Mouse (Mus musculus): ENCODE results near the gene Olfr1226. TPM values are rescaled to one million over a fixed set of nuclear protein-coding genes. Genes with fewer than 3 reads are reported as not detected.

The Olfr1226 gene
- not detected for polyA plus RNA-seq (2017; shearing (Covaris generic))

DNA sequence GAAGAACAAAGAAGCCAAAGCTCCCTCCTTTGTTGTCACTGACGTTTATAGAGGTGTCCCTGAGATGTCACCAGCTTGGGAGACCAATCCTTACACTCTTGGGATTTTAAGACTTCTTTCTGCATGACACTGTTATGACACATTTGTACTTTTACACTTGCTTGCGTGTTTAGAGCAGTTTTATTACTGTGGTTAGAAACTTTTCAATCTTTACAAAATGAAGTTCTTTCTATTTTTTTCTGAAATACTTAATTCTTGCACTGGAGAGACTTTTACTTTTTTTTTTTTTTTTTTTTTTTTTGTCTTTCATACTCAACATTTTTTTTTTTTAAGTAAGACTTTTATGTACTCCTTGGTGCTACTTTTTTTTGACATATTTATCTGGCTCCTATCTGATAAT is at the start of gene Olfr1226:
Olfr1226 (minus strand) TSS at position 101 of the 400 bp plus-strand sequence.

DNA sequence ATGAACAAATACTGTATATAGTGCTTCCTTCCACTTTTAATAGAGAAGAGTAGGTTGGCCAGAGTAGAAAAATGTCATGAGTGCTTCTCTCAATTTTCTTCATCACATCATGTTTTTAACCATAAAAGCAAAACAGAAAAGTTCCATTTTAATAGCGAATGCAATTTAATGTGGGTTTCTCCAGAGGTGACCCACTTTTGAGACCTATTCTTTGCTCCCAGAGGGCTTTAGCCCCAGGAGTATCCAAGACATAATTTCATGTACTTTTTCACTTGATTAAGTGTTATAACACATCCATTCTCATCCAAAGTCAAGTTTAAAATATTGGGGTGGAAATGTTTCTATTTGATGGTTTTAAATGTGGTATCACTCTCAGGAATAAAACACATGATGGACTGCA is 25.3 kb downstream of the Olfr1226 start, which contains the start of gene Olfr1225:
Olfr1225 (minus strand) TSS at position 101 of the 400 bp plus-strand sequence.

DNA sequence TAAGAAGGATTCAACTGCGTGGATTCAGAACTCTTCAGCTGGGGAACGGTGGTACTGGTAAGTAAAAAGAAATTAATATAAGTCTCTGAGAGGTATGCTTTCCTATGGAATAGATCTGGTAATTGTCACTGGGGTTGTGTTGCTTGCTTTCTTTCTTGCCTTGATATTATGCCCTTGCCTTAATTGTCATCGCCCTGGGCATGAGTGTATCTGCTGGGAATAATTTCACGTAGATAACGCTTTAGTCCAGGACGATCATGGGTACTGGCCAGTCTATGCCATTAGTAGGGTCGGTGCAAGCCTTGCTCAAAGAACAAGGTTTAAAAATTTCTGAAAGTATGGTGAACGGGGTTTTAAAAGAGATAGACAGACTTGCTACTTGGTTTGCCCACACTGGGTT is 35.9 kb downstream of the Olfr1226 start, which contains the start of gene Olfr1224-ps1:
Olfr1224-ps1 (minus strand) TSS at position 101 of the 400 bp plus-strand sequence.

DNA sequence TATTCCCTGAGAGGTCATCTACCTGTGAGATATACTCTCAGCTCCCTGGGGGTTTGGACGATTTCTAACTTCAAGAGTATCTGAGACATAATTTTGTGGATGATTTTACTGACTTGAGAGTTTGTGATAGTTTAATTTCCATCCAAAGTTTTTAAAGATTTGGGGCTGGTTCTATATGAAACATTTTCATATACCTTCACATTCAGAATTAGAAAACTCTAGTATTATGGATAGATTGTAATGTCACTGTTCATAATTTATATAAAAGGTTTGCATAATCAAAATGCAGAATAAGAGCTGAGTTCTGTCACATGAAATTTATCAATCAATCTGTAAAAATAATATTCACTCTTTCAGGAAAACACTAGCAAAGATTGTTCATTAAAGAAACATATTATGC is 48.4 kb downstream of the Olfr1226 start, which contains the start of gene Olfr1223:
Olfr1223 (minus strand) TSS at position 101 of the 400 bp plus-strand sequence.

Other genes with a start within 250 kb of the Olfr1226 start
- not detected for gene Olfr1212, start 246.1 kb downstream of the Olfr1226 start, polyA plus RNA-seq (2017; shearing (Covaris generic))
- gene Gm13762, start 219.8 kb downstream of the Olfr1226 start, polyA plus RNA-seq (2017; shearing (Covaris generic)), result not detected
- not detected for gene Olfr1214, start 207.4 kb downstream of the Olfr1226 start, polyA plus RNA-seq (2017; shearing (Covaris generic))
- 0.19 TPM for gene Olfr1215, start 193.1 kb downstream of the Olfr1226 start, polyA plus RNA-seq (2017; shearing (Covaris generic))
- not detected for gene Olfr1216, start 181.7 kb downstream of the Olfr1226 start, polyA plus RNA-seq (2017; shearing (Covaris generic))
- not detected for gene Olfr1217, start 168.0 kb downstream of the Olfr1226 start, polyA plus RNA-seq (2017; shearing (Covaris generic))
- not detected for gene Olfr1218, start 138.9 kb downstream of the Olfr1226 start, polyA plus RNA-seq (2017; shearing (Covaris generic))
- gene Olfr1219, start 116.5 kb downstream of the Olfr1226 start, polyA plus RNA-seq (2017; shearing (Covaris generic)), result not detected
- 0.09 TPM for gene Olfr1220, start 93.2 kb downstream of the Olfr1226 start, polyA plus RNA-seq (2017; shearing (Covaris generic))
- gene Olfr1221, start 82.8 kb downstream of the Olfr1226 start, polyA plus RNA-seq (2017; shearing (Covaris generic)), result not detected
- not detected for gene Olfr1222, start 67.0 kb downstream of the Olfr1226 start, polyA plus RNA-seq (2017; shearing (Covaris generic))
- not detected for gene Olfr1223, start 48.5 kb downstream of the Olfr1226 start, polyA plus RNA-seq (2017; shearing (Covaris generic))
- gene Olfr1224-ps1, start 36.0 kb downstream of the Olfr1226 start, polyA plus RNA-seq (2017; shearing (Covaris generic)), result not detected
- not detected for gene Olfr1225, start 25.4 kb downstream of the Olfr1226 start, polyA plus RNA-seq (2017; shearing (Covaris generic))
- not detected for gene Olfr1228, start 54.0 kb upstream of the Olfr1226 start, polyA plus RNA-seq (2017; shearing (Covaris generic))
- 0.11 TPM for gene Olfr1229, start 88.0 kb upstream of the Olfr1226 start, polyA plus RNA-seq (2017; shearing (Covaris generic))
- not detected for gene Olfr1230, start 97.2 kb upstream of the Olfr1226 start, polyA plus RNA-seq (2017; shearing (Covaris generic))
- not detected for gene Olfr1231, start 107.0 kb upstream of the Olfr1226 start, polyA plus RNA-seq (2017; shearing (Covaris generic))
- gene Olfr1232, start 129.6 kb upstream of the Olfr1226 start, polyA plus RNA-seq (2017; shearing (Covaris generic)), result not detected
- not detected for gene Olfr1233, start 142.3 kb upstream of the Olfr1226 start, polyA plus RNA-seq (2017; shearing (Covaris generic))
- gene Olfr1234, start 164.8 kb upstream of the Olfr1226 start, polyA plus RNA-seq (2017; shearing (Covaris generic)), result not detected
- 0.07 TPM for gene Olfr1238, start 209.6 kb upstream of the Olfr1226 start, polyA plus RNA-seq (2017; shearing (Covaris generic))
- not detected for gene Olfr1239, start 220.4 kb upstream of the Olfr1226 start, polyA plus RNA-seq (2017; shearing (Covaris generic))
- not detected for gene Olfr1240, start 243.0 kb upstream of the Olfr1226 start, polyA plus RNA-seq (2017; shearing (Covaris generic))

Measured in effector memory CD4-positive, alpha-beta T cell, adult 5 months (primary cell).